Mouse (Mus musculus) heart, postnatal 36 days (tissue): ENCODE results near the gene Galntl5. TPM values are rescaled to one million over a fixed set of nuclear protein-coding genes. Genes with fewer than 3 reads are reported as not detected.
"Not testable (repeated sequence)": the region's sequence is repeated elsewhere in the genome, so short reads cannot be mapped to it uniquely, and the experiment has no call there.

Experiments used
- DNase-seq, 2 experiments: peaks; one replicate each; pipeline ENCODE4 v3.0.0; 2021 to 2022
- intact Hi-C: fragments of 180-260 bp; cut with DNase I; formaldehyde crosslinking; loops from one replicate; pipeline ENCODE4 v1.15.1; 2025
- total RNA-seq, 2 experiments: library from RNA; stranded (reverse); gene quantifications; 2 replicates each; pipeline ENCODE4 v1.2.3; 2021

Galntl5 gene
- total RNA-seq = not detected

DNA sequence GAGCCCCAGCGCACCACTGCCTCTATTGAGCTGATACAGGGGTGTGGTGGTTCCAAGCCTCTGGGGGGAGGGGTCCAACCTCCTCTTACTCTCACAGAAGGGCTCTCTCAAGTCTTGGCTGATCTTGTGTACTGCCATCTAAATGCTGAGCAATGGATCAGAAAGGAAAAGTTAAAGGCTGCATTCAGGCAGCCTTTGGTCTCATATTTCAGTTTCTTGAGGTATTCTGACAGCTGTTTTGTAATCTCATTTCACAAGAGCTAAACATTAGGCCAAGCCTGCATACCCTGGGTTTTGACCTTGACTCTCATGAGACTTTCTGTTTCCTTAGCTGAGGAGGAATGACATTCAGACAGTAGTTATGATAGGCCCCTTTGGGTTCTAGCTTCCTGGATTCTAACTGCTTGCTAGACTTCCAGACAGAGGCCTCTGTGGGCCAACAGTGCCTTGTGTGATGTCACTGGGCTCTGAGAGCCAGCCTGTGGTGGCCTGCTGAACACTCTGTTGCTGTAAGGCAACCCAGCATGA, at the start of gene Galntl5:
Gene Galntl5, plus strand, starts transcription at position 457 of the 528 bp plus-strand sequence.
- no peak for DNase-seq
- intact Hi-C loops = no loop called here

GRCm38 (mm10) chr5:25146705-25147104, 34.6 kb upstream of the Galntl5 start:
- no peak for DNase-seq

DNA sequence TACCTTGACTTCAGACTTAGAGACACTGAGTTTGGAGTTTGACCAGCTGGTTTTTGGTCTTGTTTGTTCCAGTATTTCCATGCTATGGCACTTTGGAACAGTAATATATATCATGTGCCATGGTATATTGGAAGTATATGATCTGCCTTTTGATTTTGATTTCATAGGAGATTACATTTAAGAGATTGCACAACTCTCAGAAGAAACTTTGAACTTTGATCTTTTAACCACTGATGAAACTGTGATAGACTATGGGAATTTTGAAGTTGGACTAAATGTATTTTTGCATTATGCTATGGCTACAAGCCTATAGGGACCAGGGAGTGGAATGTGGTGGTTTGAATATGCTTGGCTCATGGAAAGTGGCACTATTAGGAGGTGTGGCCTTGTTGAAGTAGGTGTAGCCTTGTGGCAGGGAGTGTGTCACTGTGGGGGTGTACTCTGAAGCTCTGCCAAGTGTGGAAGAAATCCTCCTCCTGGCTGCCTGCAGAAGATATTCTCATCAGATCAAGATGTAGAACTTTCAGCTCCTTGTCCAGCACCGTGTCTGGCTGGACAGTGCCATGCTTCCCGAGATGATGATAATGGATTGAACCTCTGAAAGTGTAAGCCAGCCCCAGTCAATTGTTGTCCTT, 31.8 kb upstream of the Galntl5 start:
- intact Hi-C loops = no loop called here
- no peak for DNase-seq

More at GRCm38 (mm10) chr5:25146705-25147104, 34.6 kb upstream of the Galntl5 start:
- intact Hi-C loops = no loop called here

GRCm38 (mm10) chr5:25153491-25153890, 27.8 kb upstream of the Galntl5 start:
- intact Hi-C loops = no loop called here

DNA sequence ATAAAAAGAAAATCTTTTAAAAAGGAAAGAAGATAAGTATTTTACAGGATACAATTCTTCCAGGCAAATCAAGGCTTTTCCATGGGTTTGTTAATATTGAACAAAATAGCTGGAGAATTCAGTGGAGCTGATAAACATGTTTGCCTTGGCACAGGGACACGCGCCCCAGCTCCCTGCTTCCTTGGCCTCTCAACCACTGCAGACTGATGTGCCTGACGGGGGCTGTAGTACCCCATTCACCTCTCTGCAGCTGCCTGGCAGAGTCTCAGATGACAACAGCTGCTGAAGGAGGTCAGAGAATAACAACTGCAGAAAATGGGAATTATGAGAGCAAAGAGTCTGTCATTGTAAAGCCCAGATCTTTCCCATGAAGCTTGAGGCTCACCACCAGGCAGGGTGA, 27.3 kb upstream of the Galntl5 start:
- intact Hi-C loops = no loop called here
- DNase-seq = peak in 1 of 2 experiments; percentile 11

More at GRCm38 (mm10) chr5:25153491-25153890, 27.8 kb upstream of the Galntl5 start:
- no peak for DNase-seq

DNA sequence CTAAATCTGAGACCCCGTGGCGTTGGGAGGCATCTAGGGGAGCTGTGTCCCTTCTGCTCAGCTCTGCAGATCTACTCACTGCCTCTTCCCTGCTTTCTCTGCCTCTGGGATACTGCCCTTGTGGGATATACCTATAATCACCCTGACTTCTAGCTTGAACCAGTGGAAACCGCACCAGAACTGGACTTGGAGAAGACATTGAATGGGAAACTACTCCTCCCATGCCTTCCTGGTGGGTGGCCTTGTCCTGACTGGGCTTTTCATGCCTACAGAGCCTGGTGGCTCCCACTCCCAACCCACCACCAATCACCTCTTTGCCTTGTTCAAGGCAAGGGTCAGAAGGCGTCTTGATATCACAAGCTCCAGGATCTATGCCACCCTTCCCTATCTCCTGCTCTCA, 26.4 kb upstream of the Galntl5 start:
- no peak for DNase-seq
- intact Hi-C loops = no loop called here

DNA sequence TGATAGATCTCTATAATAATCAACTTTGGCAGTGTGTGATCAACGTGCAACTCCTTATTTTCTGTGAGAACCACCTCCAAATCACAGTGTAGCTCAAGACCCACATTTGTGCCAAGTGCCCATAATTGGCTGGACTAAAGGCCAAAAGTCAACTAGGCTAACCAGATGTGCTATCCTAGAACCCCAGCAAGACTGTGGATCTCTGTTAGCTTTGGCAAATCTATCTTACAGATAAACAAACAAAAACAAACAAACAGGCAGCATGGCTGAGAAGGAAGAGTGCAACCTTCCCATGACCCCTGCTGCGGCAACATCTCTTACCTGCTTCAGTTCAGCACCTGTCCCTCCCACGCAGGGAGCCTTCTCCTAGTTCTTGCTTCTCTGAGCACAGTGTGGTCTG, 25.9 kb upstream of the Galntl5 start:
- DNase-seq = no peak
- intact Hi-C loops = no loop called here

DNA sequence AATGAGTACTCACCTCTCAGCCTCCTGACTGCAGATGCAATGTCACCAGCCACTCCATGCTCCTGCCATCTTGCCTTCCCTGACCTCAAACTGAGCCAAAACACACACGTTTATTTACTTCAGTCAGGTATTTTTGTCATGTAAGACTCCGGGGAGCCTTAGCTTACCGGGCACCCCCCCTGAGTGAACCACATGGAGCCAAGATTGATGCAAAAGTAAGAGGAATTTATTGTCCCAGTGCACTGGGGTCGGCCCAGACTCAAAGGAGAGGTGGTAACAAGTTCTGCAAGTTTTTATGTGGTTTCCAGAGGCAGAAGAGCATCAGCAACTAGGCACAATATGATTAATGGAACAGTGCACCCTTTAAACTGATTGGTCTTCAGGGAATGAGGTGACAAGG, 24.1 kb upstream of the Galntl5 start:
- intact Hi-C loops = no loop called here
- no peak for DNase-seq

- no peak for DNase-seq
- intact Hi-C loops = loop anchor here (5.0 kb wide), 1 partner anchor 138 kb away; no protein-coding TSS in a partner anchor
These were observed 20.7 kb upstream of the Galntl5 start for GRCm38 (mm10) chr5:25160515-25160914.

- DNase-seq = no peak
These were observed 18.3 kb upstream of the Galntl5 start for GRCm38 (mm10) chr5:25162981-25163380.

DNA sequence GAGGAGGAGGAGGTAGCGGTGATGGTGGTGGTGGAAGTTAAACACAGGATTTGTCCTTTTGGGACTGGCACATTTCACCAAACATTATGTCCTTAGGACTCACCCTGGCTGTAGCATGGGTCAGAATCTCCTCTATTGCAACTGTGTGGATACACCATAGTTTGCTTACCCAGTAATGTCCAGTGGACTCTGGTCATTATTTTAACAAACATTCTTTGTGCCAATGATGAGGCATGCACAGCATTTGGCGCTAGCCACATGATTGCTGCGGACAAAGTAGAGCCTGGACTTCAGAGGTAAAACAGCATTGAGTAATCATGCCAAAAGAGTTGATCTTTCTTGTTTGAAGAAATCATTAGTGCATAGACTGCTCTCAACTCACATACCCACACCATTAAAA, 17.3 kb upstream of the Galntl5 start:
- intact Hi-C loops = loop anchor here (5.0 kb wide), 1 partner anchor 142 kb away; no protein-coding TSS in a partner anchor
- no peak for DNase-seq

More at GRCm38 (mm10) chr5:25162981-25163380, 18.3 kb upstream of the Galntl5 start:
- intact Hi-C loops = loop anchor here (5.0 kb wide), 1 partner anchor 141 kb away; no protein-coding TSS in a partner anchor

- no peak for DNase-seq
- intact Hi-C loops = loop anchor here (5.0 kb wide), 1 partner anchor 142 kb away; no protein-coding TSS in a partner anchor
These were observed 16.9 kb upstream of the Galntl5 start for GRCm38 (mm10) chr5:25164341-25164740.

GRCm38 (mm10) chr5:25165102-25165788, 16.0 kb upstream of the Galntl5 start:
- intact Hi-C loops = no loop called here
- no peak for DNase-seq

DNA sequence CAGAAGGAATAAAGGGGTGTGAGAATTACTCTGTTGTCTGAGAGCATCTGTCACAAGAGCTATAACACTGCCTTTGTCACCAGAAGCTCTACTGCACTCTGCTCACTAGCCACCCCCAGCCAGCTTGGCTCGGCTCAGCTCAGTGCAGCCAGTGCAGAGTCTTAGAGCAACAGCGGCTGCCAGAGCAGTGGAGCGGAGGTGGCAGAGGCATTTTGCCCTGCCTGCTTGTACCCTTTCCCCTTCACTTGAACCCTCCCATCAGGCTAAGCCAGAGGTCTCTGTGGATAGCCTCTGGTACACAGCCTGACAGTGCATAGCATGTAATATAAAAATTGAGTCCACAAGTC, 15.5 kb upstream of the Galntl5 start:
- DNase-seq = no peak
- intact Hi-C loops = no loop called here

GRCm38 (mm10) chr5:25166665-25167064, 14.6 kb upstream of the Galntl5 start:
- intact Hi-C loops = no loop called here
- no peak for DNase-seq

DNA sequence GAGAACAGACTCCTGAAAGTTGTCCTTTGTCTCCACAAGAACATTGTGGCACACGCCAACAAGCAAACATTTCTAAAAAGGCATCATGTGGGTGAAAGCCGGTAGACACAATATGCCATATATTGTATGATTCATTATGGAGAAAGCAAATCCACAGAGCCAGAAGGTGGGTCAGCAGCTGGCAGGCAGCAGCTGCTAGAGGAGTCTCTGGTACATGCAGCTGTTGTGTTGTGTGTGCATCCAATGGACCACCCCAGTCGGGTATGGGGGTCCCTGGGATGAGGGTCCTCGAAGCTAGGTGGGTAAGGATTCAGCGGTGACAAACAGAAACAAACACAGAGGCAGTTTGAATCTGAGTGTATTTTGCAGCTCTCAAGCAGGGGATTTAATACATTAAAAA, 3.3 kb upstream of the Galntl5 start:
- intact Hi-C loops, DNase-seq: not testable (repeated sequence)

DNA sequence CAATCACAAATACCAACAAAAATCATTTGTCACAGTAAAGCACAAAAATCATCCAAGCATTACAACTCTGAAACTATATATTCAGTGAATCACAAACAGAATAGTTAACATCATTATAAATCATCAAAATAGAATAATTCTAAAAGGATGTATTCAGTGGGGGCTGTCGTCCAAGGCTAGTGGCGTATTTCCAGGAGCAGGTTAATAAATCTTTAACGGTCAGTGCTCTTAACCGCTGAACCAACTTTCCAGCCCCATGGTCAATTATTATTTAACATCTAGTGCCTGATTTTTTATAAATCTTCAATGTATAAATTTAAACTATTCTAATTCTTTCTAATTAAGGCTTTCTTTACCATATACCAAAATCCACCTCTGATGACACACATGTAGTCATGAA, 2.7 kb upstream of the Galntl5 start:
- DNase-seq, intact Hi-C loops: not testable (repeated sequence)

- no peak for DNase-seq
- intact Hi-C loops = no loop called here
These were observed 2.0 kb upstream of the Galntl5 start for GRCm38 (mm10) chr5:25179284-25179683.

- DNase-seq = no peak
- intact Hi-C loops = no loop called here
These were observed 1.2 kb upstream of the Galntl5 start for GRCm38 (mm10) chr5:25179936-25180488.

- intact Hi-C loops = no loop called here
- no peak for DNase-seq
These were observed 2.3 kb downstream of the Galntl5 start for GRCm38 (mm10) chr5:25183595-25183994.

GRCm38 (mm10) chr5:25184594-25184993, 3.3 kb downstream of the Galntl5 start:
- DNase-seq = no peak

More at GRCm38 (mm10) chr5:25184594-25184993, 3.3 kb downstream of the Galntl5 start:
- intact Hi-C loops = no loop called here
